Mouse (Mus musculus): ENCODE results near the gene Ces1a. TPM values are rescaled to one million over a fixed set of nuclear protein-coding genes. Genes with fewer than 3 reads are reported as not detected.

The Ces1a gene
- total RNA-seq, 2 experiments from 2014 or later: 0.21 to 0.28 TPM

DNA sequence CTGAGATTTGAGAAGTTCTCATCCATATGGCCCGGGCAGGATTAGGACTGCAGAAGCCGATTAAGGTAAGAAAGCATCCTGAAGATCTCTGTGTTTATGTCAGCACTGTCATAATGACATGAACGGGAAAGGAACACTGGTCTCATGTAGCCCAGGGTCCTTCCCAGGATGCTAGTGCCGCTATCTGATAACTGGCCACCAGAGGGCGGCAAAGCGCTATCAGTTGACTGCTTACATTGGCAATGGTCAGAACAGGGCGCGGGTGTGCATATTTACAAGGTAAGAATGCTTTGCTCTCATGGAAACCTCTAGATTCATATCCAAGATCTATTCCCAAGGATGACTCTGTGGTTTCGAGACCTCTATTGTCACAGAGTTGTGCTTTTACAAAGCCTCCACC, 36.6 kb downstream of the Ces1a start:
- intact Hi-C loops (cut with DNase I): loop anchor here (2.0 to 10.0 kb wide), 5 partner anchors 41 to 483 kb away; no protein-coding TSS in a partner anchor
- peak; percentile 85 to 88 for DNase-seq (ENCODE audit: extremely low spot score in 1 of 2, low spot score in 2 of 2)

GRCm38 (mm10) chr8:93010286-93010685, 37.7 kb downstream of the Ces1a start:
- intact Hi-C loops (cut with DNase I): loop anchor here (2.0 to 10.0 kb wide), 5 partner anchors 42 to 485 kb away; no protein-coding TSS in a partner anchor
- peak; percentile 36 to 54 for DNase-seq (ENCODE audit: extremely low spot score in 1 of 2, low spot score in 2 of 2)

DNA sequence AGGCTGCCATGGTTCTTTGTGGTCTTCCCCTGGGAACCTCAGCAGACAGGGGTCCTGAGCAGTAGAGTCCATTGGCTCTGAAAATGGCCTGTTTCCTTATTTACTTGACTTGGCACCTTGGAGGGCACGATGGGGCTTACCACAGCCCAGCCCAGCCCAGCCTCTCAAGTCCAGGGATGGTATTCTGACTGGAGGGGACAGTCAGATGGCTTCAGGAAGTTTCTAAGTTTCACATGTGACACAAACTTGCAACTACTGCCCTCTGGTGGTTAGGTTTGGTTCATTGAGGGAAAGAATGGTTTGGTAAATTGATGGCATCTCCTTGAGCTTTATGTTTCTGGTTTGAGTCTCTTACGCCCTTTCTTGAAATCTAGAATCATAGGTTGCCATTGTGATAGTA, 49.4 kb downstream of the Ces1a start:
- intact Hi-C loops (cut with DNase I): loop anchor here (1.0 to 10.0 kb wide), 3 partner anchors 114 to 636 kb away; no protein-coding TSS in a partner anchor
- DNase-seq (ENCODE audit: extremely low spot score in 1 of 2, low spot score in 2 of 2): peak; percentile 50 to 56

GRCm38 (mm10) chr8:92996840-92997239, 51.2 kb downstream of the Ces1a start:
- peak; percentile 28 to 51 for DNase-seq (ENCODE audit: extremely low spot score in 1 of 2, low spot score in 2 of 2)
- intact Hi-C loops (cut with DNase I): loop anchor here (5.0 to 10.0 kb wide), 2 partner anchors 112 to 635 kb away; no protein-coding TSS in a partner anchor

DNA sequence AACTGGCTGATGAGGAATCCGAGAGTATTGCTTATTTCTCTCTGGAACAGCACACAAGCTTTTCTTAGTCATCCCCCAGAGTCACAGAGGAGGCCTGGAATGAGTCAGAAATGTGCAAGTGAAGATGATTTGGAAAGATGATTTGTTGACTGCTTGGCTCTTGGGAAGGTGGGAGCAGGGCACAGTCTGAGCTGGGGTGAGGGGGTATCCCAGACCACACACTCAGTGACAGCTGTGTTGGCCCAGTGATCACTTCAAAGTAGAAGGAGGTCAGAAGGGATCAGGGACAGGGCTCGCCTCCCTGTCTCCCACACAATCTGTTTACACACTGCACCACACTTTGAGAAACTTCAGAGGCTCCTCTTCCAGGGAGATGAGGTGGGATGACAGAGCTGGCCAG, 63.6 kb downstream of the Ces1a start:
- no peak for DNase-seq (ENCODE audit: extremely low spot score in 1 of 2, low spot score in 2 of 2)
- intact Hi-C loops (cut with DNase I): no loop called here

- intact Hi-C loops (cut with DNase I): no loop called here
- no peak for DNase-seq (ENCODE audit: extremely low spot score in 1 of 2, low spot score in 2 of 2)
Observed at GRCm38 (mm10) chr8:92982491-92982890, 65.5 kb downstream of the Ces1a start.

DNA sequence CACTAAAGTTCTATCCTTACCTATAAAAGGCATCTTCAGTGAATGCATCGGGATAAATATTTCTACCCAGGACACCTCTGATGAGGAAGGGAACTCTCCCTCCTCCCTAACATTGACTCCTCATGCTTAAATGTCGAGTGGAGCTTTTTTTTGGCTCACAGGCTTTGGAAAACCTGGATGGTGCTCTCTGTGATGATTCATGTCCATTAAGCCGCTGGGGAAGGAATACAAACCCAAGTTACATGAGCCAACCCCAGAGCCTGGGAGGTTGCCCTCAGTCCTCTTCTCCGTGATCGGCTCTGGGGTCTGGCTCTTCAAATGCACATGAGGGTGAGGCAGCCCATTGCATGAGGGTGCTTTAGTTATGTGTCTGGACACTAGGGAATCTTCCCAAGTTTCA, 71.3 kb downstream of the Ces1a start:
- intact Hi-C loops (cut with DNase I): no loop called here
- DNase-seq (ENCODE audit: extremely low spot score in 1 of 2, low spot score in 2 of 2): no peak

DNA sequence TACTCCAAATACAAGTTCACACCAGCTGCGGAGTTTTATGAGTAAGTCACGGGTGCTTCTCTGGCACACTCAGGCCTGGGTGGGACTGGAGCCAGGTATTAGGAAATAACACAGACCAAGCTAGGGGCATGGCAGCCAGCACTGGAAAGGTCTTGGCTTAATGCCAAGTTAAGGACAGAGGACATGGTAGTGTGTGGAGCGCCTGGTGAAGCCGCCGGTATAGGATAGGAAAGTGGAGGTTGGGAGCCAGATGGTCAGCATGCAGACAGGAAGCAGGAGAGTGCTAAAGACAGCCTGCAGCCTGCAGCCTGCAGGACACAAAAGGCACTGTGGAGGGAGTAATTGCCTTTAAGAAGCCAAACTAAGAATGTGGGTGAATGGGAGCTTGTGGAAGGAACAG, 75.0 kb downstream of the Ces1a start:
- peak in 1 of 2 experiments; percentile 26 for DNase-seq (ENCODE audit: extremely low spot score in 1 of 2, low spot score in 2 of 2)
- intact Hi-C loops (cut with DNase I): no loop called here

Other genes with a start within 250 kb of the Ces1a start
- gene Mmp2, start 220.9 kb downstream of the Ces1a start, total RNA-seq (2021): 1 to 10 TPM; 6.1 to 6.6 TPM
- gene Lpcat2, start 192.9 kb downstream of the Ces1a start, total RNA-seq (2021): 10 to 100 TPM in 1 of 2 experiments, 1 to 10 TPM in 1; 8.9 to 11.2 TPM
- gene Capns2, start 146.8 kb downstream of the Ces1a start, total RNA-seq (2021): 1 to 10 TPM; 1.1 to 1.7 TPM
- under 1 TPM; 0.26 to 0.28 TPM for gene Slc6a2, start 88.1 kb downstream of the Ces1a start, total RNA-seq (2021)
- gene Ces1b, start 31.8 kb upstream of the Ces1a start, total RNA-seq (2021): not detected
- gene Ces1c, start 83.1 kb upstream of the Ces1a start, total RNA-seq (2021): not detected
- gene Ces1d, start 149.6 kb upstream of the Ces1a start, total RNA-seq (2021): not detected
- not detected for gene Ces1e, start 181.4 kb upstream of the Ces1a start, total RNA-seq (2021)
- not detected for gene Ces1f, start 231.6 kb upstream of the Ces1a start, total RNA-seq (2021)

All from left cerebral cortex, postnatal 10 days (tissue).